Mouse (Mus musculus): ENCODE measurements around the gene Clybl. TPM values are rescaled to one million over a fixed set of nuclear protein-coding genes. Genes with fewer than 3 reads are reported as not detected.

Clybl gene
- polyA plus RNA-seq, 1 experiment = 11.7 TPM

DNA sequence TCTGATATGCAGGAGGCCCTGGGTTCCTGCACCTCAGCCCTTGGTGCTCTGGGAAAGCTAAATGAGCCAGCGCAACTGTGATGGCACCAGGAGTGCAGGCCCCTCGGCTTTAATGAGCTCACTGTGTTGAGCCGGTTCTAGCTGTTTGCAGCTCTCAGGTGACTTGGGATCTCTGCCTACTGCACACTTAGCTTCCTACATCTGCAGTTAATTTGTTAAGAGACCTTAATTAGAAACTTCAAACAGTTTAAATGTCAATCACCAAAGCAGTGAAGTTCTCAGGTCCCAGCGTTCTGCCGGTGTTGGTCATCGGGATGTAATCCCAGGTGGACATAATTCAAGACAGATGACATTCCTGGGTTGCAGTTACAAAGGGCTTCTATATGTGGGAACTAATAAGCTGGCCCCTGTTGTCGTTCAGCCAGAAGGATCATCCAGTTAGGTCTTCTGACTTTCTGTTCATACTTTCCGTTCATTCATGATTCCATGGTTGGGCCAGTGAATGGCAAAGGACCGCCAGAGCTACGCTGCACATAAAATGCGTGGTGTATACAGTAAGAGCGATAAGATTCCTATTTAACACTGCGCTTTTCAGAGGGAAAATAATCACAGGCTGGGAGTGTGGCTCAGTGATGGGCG is 18.9 kb downstream of the Clybl start:
- TF ChIP-seq POLR2A (IDR thresholded peaks at IDR 0.05; ENCODE audit: borderline replicate concordance, extremely low read depth, insufficient read depth, insufficient read length, poor library complexity, severe bottlenecking) (no peak), CTCF (IDR thresholded peaks at IDR 0.05; ENCODE audit: borderline replicate concordance, extremely low read depth, insufficient read depth, insufficient read length) (no peak)

GRCm38 (mm10) chr14:122209177-122209576 is 27.7 kb downstream of the Clybl start:
- no peak for DNase-seq (ENCODE audit: low read depth)
- TF ChIP-seq POLR2A (IDR thresholded peaks at IDR 0.05; ENCODE audit: borderline replicate concordance, extremely low read depth, insufficient read depth, insufficient read length, poor library complexity, severe bottlenecking) (no peak), CTCF (IDR thresholded peaks at IDR 0.05; ENCODE audit: borderline replicate concordance, extremely low read depth, insufficient read depth, insufficient read length) (no peak)

More for the DNA sequence above, 18.9 kb downstream of the Clybl start:
- DNase-seq (ENCODE audit: low read depth) = no peak

GRCm38 (mm10) chr14:122213590-122213989 is 32.1 kb downstream of the Clybl start:
- no peak for TF ChIP-seq POLR2A (IDR thresholded peaks at IDR 0.05; ENCODE audit: borderline replicate concordance, extremely low read depth, insufficient read depth, insufficient read length, poor library complexity, severe bottlenecking)
- no peak for TF ChIP-seq CTCF (IDR thresholded peaks at IDR 0.05; ENCODE audit: borderline replicate concordance, extremely low read depth, insufficient read depth, insufficient read length)
- peak; percentile 67 for DNase-seq (ENCODE audit: low read depth)

- DNase-seq (ENCODE audit: low read depth) = peak; percentile 41
- TF ChIP-seq POLR2A (IDR thresholded peaks at IDR 0.05; ENCODE audit: borderline replicate concordance, extremely low read depth, insufficient read depth, insufficient read length, poor library complexity, severe bottlenecking) (no peak), CTCF (IDR thresholded peaks at IDR 0.05; ENCODE audit: borderline replicate concordance, extremely low read depth, insufficient read depth, insufficient read length) (no peak)
Observed at GRCm38 (mm10) chr14:122214126-122214525, 32.6 kb downstream of the Clybl start.

GRCm38 (mm10) chr14:122217221-122217620 is 35.7 kb downstream of the Clybl start:
- no peak for DNase-seq (ENCODE audit: low read depth)
- no peak for TF ChIP-seq CTCF (IDR thresholded peaks at IDR 0.05; ENCODE audit: borderline replicate concordance, extremely low read depth, insufficient read depth, insufficient read length)
- no peak for TF ChIP-seq POLR2A (IDR thresholded peaks at IDR 0.05; ENCODE audit: borderline replicate concordance, extremely low read depth, insufficient read depth, insufficient read length, poor library complexity, severe bottlenecking)

DNA sequence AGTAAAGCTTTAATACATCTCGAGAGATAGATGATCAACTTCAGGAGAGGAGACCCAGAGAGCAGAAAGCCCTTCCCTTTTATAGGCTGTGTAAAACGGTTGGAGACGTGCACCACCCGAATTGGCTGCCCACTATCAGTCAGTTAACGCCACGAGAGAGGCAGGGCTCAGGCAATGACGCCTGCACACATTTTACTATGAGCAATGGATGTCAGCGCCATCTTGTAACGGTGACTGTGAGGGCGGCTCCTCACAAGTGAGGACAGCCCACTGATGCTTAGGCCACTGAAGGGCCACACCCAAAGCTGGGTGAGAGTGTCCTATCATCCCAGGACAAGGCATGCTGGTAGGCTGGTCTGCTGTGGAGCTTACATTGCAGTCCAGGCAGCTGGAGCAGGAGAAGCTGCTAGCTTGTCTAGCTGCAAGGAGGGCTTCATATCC is 41.5 kb downstream of the Clybl start:
- no peak for DNase-seq (ENCODE audit: low read depth)
- TF ChIP-seq POLR2A (IDR thresholded peaks at IDR 0.05; ENCODE audit: borderline replicate concordance, extremely low read depth, insufficient read depth, insufficient read length, poor library complexity, severe bottlenecking) (no peak), CTCF (IDR thresholded peaks at IDR 0.05; ENCODE audit: borderline replicate concordance, extremely low read depth, insufficient read depth, insufficient read length) (no peak)

GRCm38 (mm10) chr14:122223461-122224102 is 42.1 kb downstream of the Clybl start:
- TF ChIP-seq POLR2A (IDR thresholded peaks at IDR 0.05; ENCODE audit: borderline replicate concordance, extremely low read depth, insufficient read depth, insufficient read length, poor library complexity, severe bottlenecking) = no peak
- peak; percentile 81; the same call in 1 of the 2 replicates for TF ChIP-seq CTCF (IDR thresholded peaks at IDR 0.05; ENCODE audit: borderline replicate concordance, extremely low read depth, insufficient read depth, insufficient read length)

GRCm38 (mm10) chr14:122224103-122224494 is 42.6 kb downstream of the Clybl start:
- TF ChIP-seq POLR2A (IDR thresholded peaks at IDR 0.05; ENCODE audit: borderline replicate concordance, extremely low read depth, insufficient read depth, insufficient read length, poor library complexity, severe bottlenecking) (no peak), CTCF (IDR thresholded peaks at IDR 0.05; ENCODE audit: borderline replicate concordance, extremely low read depth, insufficient read depth, insufficient read length) (no peak)
- DNase-seq (ENCODE audit: low read depth) = no peak

More at GRCm38 (mm10) chr14:122223461-122224102, 42.1 kb downstream of the Clybl start:
- peak; percentile 95 for DNase-seq (ENCODE audit: low read depth)

- DNase-seq (ENCODE audit: low read depth) = peak; percentile 55
- TF ChIP-seq POLR2A (IDR thresholded peaks at IDR 0.05; ENCODE audit: borderline replicate concordance, extremely low read depth, insufficient read depth, insufficient read length, poor library complexity, severe bottlenecking) = no peak
- no peak for TF ChIP-seq CTCF (IDR thresholded peaks at IDR 0.05; ENCODE audit: borderline replicate concordance, extremely low read depth, insufficient read depth, insufficient read length)
Observed at GRCm38 (mm10) chr14:122224501-122224928, 43.0 kb downstream of the Clybl start.

DNA sequence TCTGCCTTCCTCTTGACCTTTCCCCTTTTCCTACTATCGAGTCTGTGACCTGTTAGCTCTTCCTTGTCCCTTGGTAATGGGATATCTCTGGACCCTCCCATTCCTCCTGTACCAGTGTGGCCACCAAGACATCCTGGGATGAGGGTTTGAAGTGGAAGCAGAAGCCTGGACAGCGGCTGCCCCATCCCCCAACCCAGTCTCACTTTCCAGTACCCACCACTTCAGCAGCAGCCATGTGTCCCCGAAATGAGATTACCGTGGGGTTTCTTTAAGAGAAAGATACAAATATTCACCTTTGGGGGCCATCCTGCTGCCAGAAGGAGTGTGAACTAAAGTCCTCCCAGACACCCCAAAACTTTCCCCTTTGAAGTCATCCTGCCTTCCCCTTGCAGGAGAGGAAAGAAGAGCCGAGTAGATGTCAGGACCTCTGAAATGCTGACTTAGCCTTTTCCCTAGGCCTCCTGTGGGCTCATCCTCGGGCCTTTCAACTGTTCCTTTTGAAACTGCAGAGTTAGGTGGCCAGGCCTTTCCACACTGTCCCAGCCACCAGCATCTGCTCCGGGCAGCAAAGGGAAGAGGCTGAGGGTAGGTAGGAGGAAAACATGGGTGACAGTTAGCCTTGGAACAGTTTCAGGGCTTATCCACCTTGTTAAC is 44.1 kb downstream of the Clybl start:
- no peak for TF ChIP-seq CTCF (IDR thresholded peaks at IDR 0.05; ENCODE audit: borderline replicate concordance, extremely low read depth, insufficient read depth, insufficient read length)
- no peak for TF ChIP-seq POLR2A (IDR thresholded peaks at IDR 0.05; ENCODE audit: borderline replicate concordance, extremely low read depth, insufficient read depth, insufficient read length, poor library complexity, severe bottlenecking)
- DNase-seq (ENCODE audit: low read depth) = peak; percentile 44

DNA sequence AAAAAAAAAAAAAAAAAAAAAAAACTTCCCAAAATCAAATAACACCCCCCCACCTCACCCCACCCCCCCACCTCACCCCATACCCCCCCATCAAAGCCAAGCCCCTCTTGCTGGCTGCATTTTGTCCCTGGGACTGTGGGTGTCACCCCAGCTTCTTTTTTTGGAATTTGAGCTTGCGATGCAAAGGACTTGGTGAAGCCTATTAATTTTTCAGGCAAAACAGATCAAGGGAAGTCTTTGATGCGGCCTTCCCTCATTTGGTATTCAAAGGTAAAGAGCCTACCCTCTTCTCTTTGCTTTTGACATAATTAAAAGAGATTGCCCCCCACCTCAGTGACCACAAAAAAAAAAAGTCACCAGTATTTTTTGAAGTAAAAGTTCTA is 44.6 kb downstream of the Clybl start:
- DNase-seq (ENCODE audit: low read depth) = peak; percentile 79
- TF ChIP-seq CTCF (IDR thresholded peaks at IDR 0.05; ENCODE audit: borderline replicate concordance, extremely low read depth, insufficient read depth, insufficient read length) = peak; percentile 22; the same call in 1 of the 2 replicates
- no peak for TF ChIP-seq POLR2A (IDR thresholded peaks at IDR 0.05; ENCODE audit: borderline replicate concordance, extremely low read depth, insufficient read depth, insufficient read length, poor library complexity, severe bottlenecking)

Measured in brain, embryonic 14.5 days (tissue).